Mouse (Mus musculus): ENCODE data around the gene Spint2. TPM values are rescaled to one million over a fixed set of nuclear protein-coding genes. Genes with fewer than 3 reads are reported as not detected.

The Spint2 gene
- polyA plus RNA-seq, 1 experiment from 2014 or later, result 90.4 TPM

DNA sequence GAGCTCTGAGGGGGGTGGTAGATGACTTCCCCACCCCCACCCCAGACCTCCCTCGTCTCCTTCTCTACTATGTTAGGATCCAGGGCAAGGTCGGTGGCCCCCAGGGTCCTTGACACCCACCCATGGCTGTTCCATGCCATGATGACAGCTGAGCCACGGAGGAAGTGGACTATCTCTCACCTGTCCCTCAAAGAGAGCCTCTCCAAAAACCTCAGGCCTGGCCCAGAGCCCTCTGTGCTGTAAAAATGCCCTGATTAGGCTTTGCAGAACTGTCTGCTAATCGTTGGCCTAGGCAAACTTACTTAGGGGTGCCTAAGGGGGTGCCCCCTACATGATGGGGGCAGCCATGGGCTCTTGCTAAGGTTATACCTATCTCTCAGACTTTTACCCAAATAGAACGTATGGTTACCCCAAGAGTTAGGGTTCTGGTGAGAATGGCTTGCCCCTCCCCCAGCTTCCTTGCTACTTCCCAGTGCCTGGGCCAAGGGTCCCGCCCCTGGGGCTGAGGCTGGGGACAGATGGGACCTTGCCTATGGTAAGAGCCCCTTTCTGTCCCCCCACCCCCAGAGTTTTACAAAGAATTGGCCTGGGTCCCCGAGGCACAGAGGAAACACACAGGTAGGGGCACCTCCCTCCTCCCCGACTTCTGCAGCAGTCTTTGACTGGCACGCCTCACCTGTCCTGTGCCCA lies 32.0 kb upstream of the Spint2 start:
- no peak overlapping the region for H3K4me2 ChIP-seq
- 58% methylated on average over 9 of the region's 9 CpGs for WGBS
- H3K9ac ChIP-seq, result no peak overlapping the region
- no peak overlapping the region for H3K27ac ChIP-seq (ENCODE audit: poor library complexity, severe bottlenecking)
- H3K4me3 ChIP-seq, result no peak overlapping the region
- peaks cover 37% of the 10 kb centered on the region for H3K4me1 ChIP-seq (replicated peaks)
- no peak for ATAC-seq (ENCODE audit: insufficient number of reproducible peaks, low FRiP score)
- H3K27me3 ChIP-seq (replicated peaks), result peaks cover 63% of the 10 kb centered on the region
- no peaks in the 10 kb centered on the region for H3K36me3 ChIP-seq
- H3K9me3 ChIP-seq (replicated peaks), result no peaks in the 10 kb centered on the region

DNA sequence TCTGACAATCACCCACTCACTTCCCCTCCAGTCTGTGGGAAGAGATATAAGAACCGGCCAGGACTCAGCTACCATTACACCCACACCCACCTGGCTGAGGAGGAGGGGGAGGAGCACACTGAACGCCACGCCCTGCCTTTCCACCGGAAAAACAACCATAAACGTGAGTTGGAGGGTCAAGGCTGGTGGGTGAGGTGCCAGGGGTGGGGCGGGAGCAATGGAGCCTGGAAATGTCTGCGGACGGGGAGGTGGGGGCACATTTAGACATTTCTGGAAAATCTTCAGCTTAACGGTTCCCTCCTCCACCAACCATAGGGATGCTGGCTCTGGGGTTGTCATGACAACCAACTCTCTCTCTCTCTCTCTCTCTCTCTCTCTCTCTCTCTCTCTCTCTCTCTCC lies 31.3 kb upstream of the Spint2 start:
- peaks cover 63% of the 10 kb centered on the region for H3K27me3 ChIP-seq (replicated peaks)
- no peak overlapping the region for H3K9ac ChIP-seq
- 53% methylated on average over 9 of the region's 9 CpGs for WGBS

DNA sequence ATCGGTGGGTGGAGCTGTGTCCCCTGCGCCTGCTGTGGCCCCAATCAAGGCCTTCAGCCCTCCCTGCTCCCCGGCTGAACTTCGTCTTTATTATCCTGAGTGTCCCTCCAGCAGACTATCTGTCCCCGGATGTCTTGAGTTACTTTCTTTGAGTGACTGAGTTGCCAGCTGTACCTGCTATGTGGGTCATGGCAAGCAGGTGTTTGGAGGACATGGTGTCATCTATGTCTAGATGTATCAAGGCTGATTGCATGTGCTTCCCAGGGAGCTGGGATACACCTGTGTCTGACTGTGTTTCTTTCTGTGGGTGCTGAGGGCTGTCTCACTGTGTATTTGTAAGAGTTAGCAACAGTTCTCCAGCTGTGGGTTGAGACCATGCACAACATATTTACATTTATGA lies 28.0 kb upstream of the Spint2 start:
- WGBS, result 9% methylated on average over 5 of the region's 5 CpGs
- H3K36me3 ChIP-seq, result no peaks in the 10 kb centered on the region
- peak overlapping the region; percentile 53; the same call in 1 of the 2 replicates for H3K9ac ChIP-seq
- peaks cover 30% of the 10 kb centered on the region for H3K4me1 ChIP-seq (replicated peaks)
- H3K27ac ChIP-seq (ENCODE audit: poor library complexity, severe bottlenecking), result no peak overlapping the region
- H3K27me3 ChIP-seq (replicated peaks), result peaks cover 66% of the 10 kb centered on the region
- peak overlapping the region; percentile 53 for H3K4me3 ChIP-seq
- H3K9me3 ChIP-seq (replicated peaks), result no peaks in the 10 kb centered on the region
- ATAC-seq (ENCODE audit: insufficient number of reproducible peaks, low FRiP score), result no peak
- H3K4me2 ChIP-seq, result peak overlapping the region; percentile 98

More for the DNA sequence above, 31.3 kb upstream of the Spint2 start:
- no peaks in the 10 kb centered on the region for H3K9me3 ChIP-seq (replicated peaks)
- ATAC-seq (ENCODE audit: insufficient number of reproducible peaks, low FRiP score), result no peak
- H3K27ac ChIP-seq (ENCODE audit: poor library complexity, severe bottlenecking), result no peak overlapping the region
- H3K36me3 ChIP-seq, result no peaks in the 10 kb centered on the region
- H3K4me1 ChIP-seq (replicated peaks), result peaks cover 32% of the 10 kb centered on the region
- no peak overlapping the region for H3K4me2 ChIP-seq
- H3K4me3 ChIP-seq, result no peak overlapping the region

DNA sequence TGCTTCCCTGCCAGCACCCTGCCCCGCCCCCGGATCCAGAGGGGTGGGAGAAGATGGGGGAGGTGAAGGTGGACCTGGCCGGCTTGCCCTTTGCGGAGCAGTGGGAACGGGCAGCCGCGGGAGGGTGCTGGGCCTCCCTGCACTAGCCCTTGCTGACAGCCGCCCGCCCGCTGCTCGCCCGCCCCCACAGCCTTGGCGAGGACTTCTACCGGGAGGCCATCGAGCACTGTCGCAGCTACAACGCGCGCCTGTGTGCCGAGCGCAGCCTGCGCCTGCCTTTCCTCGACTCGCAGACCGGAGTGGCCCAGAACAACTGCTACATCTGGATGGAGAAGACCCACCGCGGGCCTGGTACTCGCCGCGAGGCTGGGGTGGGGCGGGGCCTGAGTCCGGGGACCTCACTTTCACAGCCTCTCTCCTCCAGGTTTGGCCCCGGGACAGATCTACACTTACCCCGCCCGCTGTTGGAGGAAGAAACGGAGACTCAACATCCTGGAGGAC lies 27.6 kb upstream of the Spint2 start:
- Histone ChIP-seq H3K36me3 (no peaks in the 10 kb centered on the region), H3K9me3 (replicated peaks) (no peaks in the 10 kb centered on the region), H3K4me1 (replicated peaks) (peaks cover 35% of the 10 kb centered on the region), H3K27ac (ENCODE audit: poor library complexity, severe bottlenecking) (no peak overlapping the region), H3K27me3 (replicated peaks) (peaks cover 70% of the 10 kb centered on the region), H3K4me2 (peak overlapping the region; percentile 98), H3K9ac (peak overlapping the region; percentile 53), H3K4me3 (peak overlapping the region; percentile 53)
- 1% methylated on average over 33 of the region's 36 CpGs for WGBS
- ATAC-seq (ENCODE audit: insufficient number of reproducible peaks, low FRiP score), result 0 out of 2 replicates have a peak, but pooled peaks have one; percentile 6

DNA sequence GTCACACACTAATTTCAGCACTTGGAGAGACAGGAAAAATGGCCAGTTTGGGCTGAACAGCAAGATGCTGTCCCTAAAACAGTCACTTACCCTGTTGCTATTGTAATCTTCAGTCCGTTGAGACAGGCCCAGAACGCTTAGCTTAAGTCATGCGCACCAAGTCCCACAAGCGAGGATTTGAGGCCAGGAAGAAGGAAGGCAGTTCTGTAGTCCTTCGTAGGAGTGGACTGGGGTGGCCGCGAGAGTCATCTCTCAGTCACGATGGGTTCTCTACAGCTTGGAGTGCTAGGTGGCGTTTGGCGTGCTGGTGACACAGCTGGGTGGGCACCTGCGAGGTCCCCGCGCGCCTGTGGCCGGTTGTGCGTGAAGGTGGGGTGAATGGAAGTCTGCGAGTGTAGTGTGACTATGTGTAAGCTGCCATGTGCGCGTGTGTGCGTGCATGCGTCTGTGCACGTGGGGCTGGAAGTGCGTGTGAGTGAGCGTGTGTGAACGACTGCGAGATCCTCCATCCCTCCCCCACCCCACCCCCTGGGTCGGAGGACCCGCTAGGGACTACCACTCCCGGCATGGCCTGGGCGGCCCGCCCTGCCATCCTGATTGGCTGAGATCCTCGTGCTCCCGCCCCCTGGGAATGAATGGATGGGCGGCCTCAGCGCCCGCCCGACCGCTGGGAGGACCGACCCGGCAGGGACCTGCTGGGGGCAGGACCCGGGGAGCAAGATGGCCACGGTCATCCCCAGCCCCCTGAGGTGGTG lies 25.8 kb upstream of the Spint2 start:
- H3K27me3 ChIP-seq (replicated peaks), result peaks cover 80% of the 10 kb centered on the region
- WGBS, result 1% methylated on average over 42 of the region's 42 CpGs
- H3K27ac ChIP-seq (ENCODE audit: poor library complexity, severe bottlenecking), result no peak overlapping the region

DNA sequence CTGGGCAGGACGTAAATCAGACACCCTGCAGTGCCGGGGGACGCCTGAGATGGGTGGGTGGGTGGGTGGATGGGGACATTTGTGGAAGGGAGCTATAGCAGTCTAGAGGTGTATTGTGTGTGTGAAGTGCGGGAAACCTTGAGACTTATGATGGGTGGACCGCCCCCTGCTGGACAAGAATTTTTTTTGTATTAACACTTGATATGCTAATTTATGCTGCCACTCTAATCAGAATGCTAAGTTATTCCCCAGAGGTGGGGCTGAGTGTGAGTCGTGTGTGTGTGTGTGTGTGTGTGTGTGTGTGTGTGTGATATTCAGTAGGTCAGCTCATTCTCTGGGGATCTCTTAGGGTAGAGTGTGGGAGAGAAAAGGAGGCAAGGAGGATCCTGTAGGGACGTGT lies 24.9 kb upstream of the Spint2 start:
- Histone ChIP-seq H3K9ac (no peak overlapping the region), H3K4me2 (no peak overlapping the region), H3K27me3 (replicated peaks) (peaks cover 89% of the 10 kb centered on the region), H3K4me1 (replicated peaks) (peaks cover 39% of the 10 kb centered on the region), H3K36me3 (no peaks in the 10 kb centered on the region), H3K27ac (ENCODE audit: poor library complexity, severe bottlenecking) (no peak overlapping the region), H3K9me3 (replicated peaks) (no peaks in the 10 kb centered on the region), H3K4me3 (no peak overlapping the region)
- no peak for ATAC-seq (ENCODE audit: insufficient number of reproducible peaks, low FRiP score)
- WGBS, result 23% methylated on average over 7 of the region's 7 CpGs

More for the DNA sequence above, 25.8 kb upstream of the Spint2 start:
- Histone ChIP-seq H3K9ac (peak overlapping the region; percentile 68), H3K36me3 (no peaks in the 10 kb centered on the region), H3K4me2 (peak overlapping the region; percentile 98), H3K4me1 (replicated peaks) (peaks cover 39% of the 10 kb centered on the region), H3K4me3 (peak overlapping the region; percentile 70), H3K9me3 (replicated peaks) (no peaks in the 10 kb centered on the region)
- peak; percentile 87 for ATAC-seq (ENCODE audit: insufficient number of reproducible peaks, low FRiP score)

DNA sequence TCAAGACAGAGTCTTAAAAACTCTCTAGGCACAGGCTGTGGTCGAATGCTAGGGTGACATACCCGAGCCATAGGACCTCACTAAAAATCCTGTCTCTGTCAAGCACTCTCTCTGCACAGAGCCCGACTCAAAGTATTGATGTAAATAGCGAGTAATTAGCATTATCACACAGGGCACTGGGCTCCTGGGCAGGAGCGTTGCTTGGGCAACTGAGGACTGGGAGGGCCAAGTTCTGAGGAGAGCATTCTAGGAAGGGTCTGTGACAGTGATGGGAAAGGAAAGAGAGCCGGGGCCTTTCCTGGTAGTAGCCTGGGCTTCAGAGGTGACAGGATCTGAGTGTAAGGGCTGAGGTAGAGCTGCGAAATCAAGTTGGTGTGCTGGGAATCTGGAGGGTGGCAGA lies 24.4 kb upstream of the Spint2 start:
- no peaks in the 10 kb centered on the region for H3K36me3 ChIP-seq
- no peak overlapping the region for H3K27ac ChIP-seq (ENCODE audit: poor library complexity, severe bottlenecking)
- H3K9ac ChIP-seq, result no peak overlapping the region
- no peaks in the 10 kb centered on the region for H3K9me3 ChIP-seq (replicated peaks)
- peaks cover 84% of the 10 kb centered on the region for H3K27me3 ChIP-seq (replicated peaks)
- no peak overlapping the region for H3K4me3 ChIP-seq
- WGBS, result 37% methylated on average over 7 of the region's 7 CpGs
- no peak for ATAC-seq (ENCODE audit: insufficient number of reproducible peaks, low FRiP score)
- no peak overlapping the region for H3K4me2 ChIP-seq
- peaks cover 39% of the 10 kb centered on the region for H3K4me1 ChIP-seq (replicated peaks)

DNA sequence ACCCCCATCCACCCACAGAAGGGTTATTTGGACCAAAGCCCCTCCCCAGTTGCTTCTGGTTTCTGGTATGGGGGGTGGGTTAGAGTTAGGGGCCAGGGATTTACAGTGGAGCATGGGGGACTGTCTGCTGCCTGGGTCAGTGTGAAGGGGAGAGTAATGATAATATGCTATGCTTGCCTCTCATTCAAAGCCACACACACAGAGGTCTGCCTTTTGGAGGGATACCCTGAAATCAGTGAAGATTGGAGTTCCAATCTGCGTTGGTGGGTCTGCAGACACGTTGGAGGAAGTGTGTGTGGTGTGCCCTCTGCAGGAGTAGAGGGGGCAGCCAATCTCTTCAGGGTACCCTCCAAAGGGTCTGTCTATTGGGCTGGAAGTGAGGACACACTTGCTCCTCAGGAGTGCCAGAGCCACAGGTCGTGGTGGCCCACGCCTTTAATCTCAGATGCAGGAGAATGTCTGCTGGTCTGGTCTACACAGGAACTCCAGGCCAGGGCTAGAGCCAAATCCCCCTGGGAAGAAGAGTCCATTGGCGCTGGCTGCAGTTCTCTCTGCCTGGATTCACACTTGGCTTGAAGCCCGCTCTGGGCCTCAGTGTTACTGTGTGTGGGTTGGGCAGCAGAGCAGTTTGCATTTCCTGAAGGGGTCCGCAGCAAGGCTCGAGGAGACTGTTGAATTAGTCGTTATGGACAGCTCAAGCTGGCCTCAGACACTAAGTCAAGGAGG lies 23.7 kb upstream of the Spint2 start:
- Histone ChIP-seq H3K36me3 (no peaks in the 10 kb centered on the region), H3K4me3 (peak overlapping the region; percentile 51), H3K27me3 (replicated peaks) (peaks cover 77% of the 10 kb centered on the region), H3K27ac (ENCODE audit: poor library complexity, severe bottlenecking) (no peak overlapping the region), H3K4me1 (replicated peaks) (peaks cover 39% of the 10 kb centered on the region), H3K9ac (peak overlapping the region; percentile 53), H3K4me2 (peak overlapping the region; percentile 85), H3K9me3 (replicated peaks) (no peaks in the 10 kb centered on the region)
- ATAC-seq (ENCODE audit: insufficient number of reproducible peaks, low FRiP score), result no peak
- 23% methylated on average over 9 of the region's 9 CpGs for WGBS

DNA sequence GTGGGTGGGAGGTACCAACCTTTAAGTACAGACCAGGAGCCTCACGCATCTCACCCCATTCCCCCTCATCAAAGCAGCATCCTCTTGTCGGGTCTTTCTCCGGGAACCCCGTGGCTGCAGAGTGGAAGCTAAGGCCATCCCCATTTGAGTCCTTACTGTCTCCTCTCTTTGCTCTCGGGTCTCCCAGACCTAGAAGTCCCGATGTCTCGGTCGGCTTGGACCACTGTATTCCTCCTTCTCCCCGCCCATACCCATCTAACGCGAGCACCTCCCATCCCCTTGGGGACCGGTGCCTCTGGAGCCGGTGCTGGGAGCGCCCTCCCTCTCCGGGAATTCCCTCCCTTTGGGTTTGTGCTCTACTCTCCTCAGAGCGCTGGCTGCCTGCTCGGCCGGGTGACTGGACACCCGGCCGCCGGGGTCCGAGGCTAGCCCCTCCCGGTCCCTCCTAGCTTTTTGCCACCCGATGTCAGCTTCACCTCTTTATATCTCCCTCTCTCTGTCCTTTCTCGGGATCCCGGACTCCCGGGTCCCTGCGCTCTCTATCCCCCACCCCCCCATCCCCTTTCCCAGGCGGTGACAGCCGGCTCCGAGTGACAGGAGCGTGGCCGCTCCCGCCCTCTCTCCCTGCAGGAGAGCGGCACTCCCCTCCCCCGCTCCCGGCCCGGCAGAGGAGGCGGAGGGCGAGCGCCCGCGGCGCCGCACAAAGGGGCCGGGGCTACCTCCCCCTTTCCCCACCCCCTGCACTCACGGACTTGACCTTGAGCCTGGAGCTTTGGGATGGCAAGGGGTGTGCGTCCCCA lies 23.0 kb upstream of the Spint2 start:
- Histone ChIP-seq H3K27ac (ENCODE audit: poor library complexity, severe bottlenecking) (no peak overlapping the region), H3K4me2 (peak overlapping the region; percentile 85), H3K4me3 (peak overlapping the region; percentile 51), H3K9me3 (replicated peaks) (no peaks in the 10 kb centered on the region), H3K36me3 (no peaks in the 10 kb centered on the region), H3K27me3 (replicated peaks) (peaks cover 72% of the 10 kb centered on the region), H3K9ac (peak overlapping the region; percentile 53), H3K4me1 (replicated peaks) (peaks cover 37% of the 10 kb centered on the region)
- ATAC-seq (ENCODE audit: insufficient number of reproducible peaks, low FRiP score), result no peak
- WGBS, result under 1% methylated on average over 48 of the region's 48 CpGs

DNA sequence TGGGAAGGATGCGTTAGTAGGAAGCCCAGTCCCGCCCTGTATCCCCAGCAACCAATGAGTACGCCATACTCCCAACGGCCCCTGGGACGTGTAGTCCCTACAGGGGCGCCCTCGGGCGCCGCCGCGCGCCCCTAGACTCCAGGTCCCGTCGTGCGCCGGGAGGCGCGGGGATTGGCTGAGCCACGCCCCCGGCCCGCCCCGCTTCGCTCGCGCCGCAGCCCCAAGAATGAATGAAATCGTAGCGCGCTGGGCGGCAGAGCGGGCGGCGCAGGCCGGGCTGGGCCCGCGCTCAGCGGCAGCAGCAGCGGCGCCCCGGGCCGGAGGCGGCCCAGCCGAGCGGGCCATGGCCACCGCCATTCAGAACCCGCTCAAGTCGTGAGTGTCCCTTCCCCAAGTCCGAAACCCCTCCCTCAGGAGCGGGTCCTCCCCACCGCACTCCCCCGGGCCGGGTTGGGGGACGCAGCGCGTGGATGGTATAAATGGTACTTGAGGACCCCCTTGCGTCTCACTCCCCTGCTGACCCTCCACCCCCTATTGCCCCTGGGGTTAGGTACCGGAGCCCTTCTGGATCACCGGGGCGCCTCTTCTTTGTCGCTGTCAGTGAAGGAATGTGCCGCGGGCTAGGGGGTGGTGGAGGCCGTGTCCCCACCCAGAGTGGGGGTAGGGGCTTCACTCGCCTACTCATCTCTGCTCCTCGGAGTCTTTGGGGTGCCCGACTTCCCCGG lies 22.2 kb upstream of the Spint2 start, which contains the start of gene Dpf1:
TSS of gene Dpf1 (plus strand) at position 214 of the 725 bp plus-strand sequence.
- Histone ChIP-seq H3K27ac (ENCODE audit: poor library complexity, severe bottlenecking) (no peak within 1 kb of the TSS), H3K36me3 (no peaks in the 10 kb centered on the region), H3K4me2 (peak within 1 kb of the TSS; percentile 85), H3K4me1 (replicated peaks) (peaks cover 29% of the 10 kb centered on the region), H3K9me3 (replicated peaks) (no peaks in the 10 kb centered on the region), H3K4me3 (peak within 1 kb of the TSS; percentile 51), H3K27me3 (replicated peaks) (peaks cover 73% of the 10 kb centered on the region), H3K9ac (peak within 1 kb of the TSS; percentile 53)
- peak; percentile 73 for ATAC-seq (ENCODE audit: insufficient number of reproducible peaks, low FRiP score)
- WGBS, result under 1% methylated on average over 66 of the region's 67 CpGs

Measured in heart, embryonic 12.5 days (tissue).